Mouse (Mus musculus) liver, embryonic 14.5 days (tissue): ENCODE measurements around the gene Tlx2.

Experiments used
- CTCF ChIP-seq: IDR thresholded peaks from 2 replicates; pipeline ENCODE4 v1.5.1; 2016; ENCODE audit warnings: antibody characterized with exemption, low read depth, control low read depth
- EP300 ChIP-seq: IDR thresholded peaks from 2 replicates; pipeline ENCODE4 v1.6.1; 2016; ENCODE audit warnings: antibody characterized with exemption, low read depth

GRCm38 (mm10) chr6:83111510-83112136 lies 41.5 kb upstream of the Tlx2 start:
- TF ChIP-seq CTCF (no peak), EP300 (no peak)
